Mouse (Mus musculus) intestine, postnatal 0 days (tissue): ENCODE measurements around the gene Sult2a8. TPM values are rescaled to one million over a fixed set of nuclear protein-coding genes. Genes with fewer than 3 reads are reported as not detected.

Experiments
- ATAC-seq: fragments of 200-750 bp; cut with Nextera tagmentation; 2 replicates; pipeline ENCODE4 v1.8.0; 2017; ENCODE audit warnings: mild to moderate bottlenecking, moderate TSS enrichment, moderate library complexity
- H3K27ac ChIP-seq: fragments of 300-500 bp; sonication (generic); 2 replicates; pipeline ENCODE4 v1.5.1; 2014; ENCODE audit warnings: mild to moderate bottlenecking, low read depth, low read length, moderate library complexity
- H3K27me3 ChIP-seq: fragments of 300-500 bp; sonication (generic); replicated peaks from 2 replicates; pipeline ENCODE4 v1.6.1; 2014; ENCODE audit warnings: low read length, mixed read lengths; ENCODE audit not compliant: control insufficient read depth, insufficient read depth
- H3K36me3 ChIP-seq: fragments of 300-500 bp; sonication (generic); 2 replicates; pipeline ENCODE4 v1.6.1; 2014; ENCODE audit warnings: mild to moderate bottlenecking, moderate library complexity; ENCODE audit not compliant: control insufficient read depth, insufficient read depth
- H3K4me1 ChIP-seq: fragments of 300-500 bp; sonication (generic); replicated peaks from 2 replicates; pipeline ENCODE4 v1.6.1; 2014; ENCODE audit warnings: antibody characterized with exemption, low read length, mixed read lengths; ENCODE audit not compliant: control insufficient read depth, insufficient read depth
- H3K4me2 ChIP-seq: fragments of 300-500 bp; sonication (generic); replicated peaks from 2 replicates; pipeline ENCODE4 v1.6.1; 2014; ENCODE audit warnings: low read depth, mild to moderate bottlenecking, moderate library complexity
- H3K4me3 ChIP-seq: fragments of 300-500 bp; sonication (generic); 2 replicates; pipeline ENCODE4 v1.5.1; 2014; ENCODE audit warnings: low read depth, low read length
- H3K9ac ChIP-seq: fragments of 300-500 bp; sonication (generic); 2 replicates; pipeline ENCODE4 v1.6.1; 2014; ENCODE audit warnings: mild to moderate bottlenecking, low read depth, low read length
- H3K9me3 ChIP-seq: fragments of 300-500 bp; sonication (generic); 2 replicates; pipeline ENCODE4 v1.6.1; 2016; ENCODE audit warnings: mixed run types; ENCODE audit not compliant: control insufficient read depth
- CTCF ChIP-seq: sonication (generic); IDR thresholded peaks from 2 replicates; pipeline ENCODE4 v1.5.1; 2016; ENCODE audit warnings: low read depth, mild to moderate bottlenecking, control low read depth, antibody characterized with exemption, moderate library complexity
- polyA plus RNA-seq: library from polyadenylated mRNA; unstranded; fragments of >200 nt; fragmentation: Nextera tagmentation; extraction: Ambion mirVana; gene quantifications from 2 replicates; pipeline ENCODE4 v1.2.1, GENCODE M21; 2015

Gene Sult2a8
- polyA plus RNA-seq, 1 experiment from 2014 or later = not detected

GRCm38 (mm10) chr7:14396462-14396861 is 50.1 kb downstream of the Sult2a8 start:
- TF ChIP-seq CTCF = no peak
- Histone ChIP-seq H3K27me3 (no peaks in the 10 kb centered on the region), H3K27ac (no peak overlapping the region), H3K9ac (no peak overlapping the region), H3K4me1 (no peaks in the 10 kb centered on the region), H3K4me3 (no peak overlapping the region), H3K36me3 (no peaks in the 10 kb centered on the region), H3K9me3 (peaks cover 8% of the 10 kb centered on the region; the same call in 1 of the 2 replicates), H3K4me2 (no peak overlapping the region)
- ATAC-seq = no peak

Other genes with a start within 250 kb of the Sult2a8 start
- gene Sult2a6, start 191.9 kb downstream of the Sult2a8 start, polyA plus RNA-seq = not detected in 2 replicates
- not detected in 2 replicates for gene Obox8, start 113.2 kb downstream of the Sult2a8 start, polyA plus RNA-seq
- gene Sult2a7, start 47.5 kb upstream of the Sult2a8 start, polyA plus RNA-seq = not detected in 2 replicates
- 0.01 TPM in 1 of 2 replicates, not detected in the other for gene Vmn1r90, start 116.7 kb upstream of the Sult2a8 start, polyA plus RNA-seq
- not detected in 2 replicates for gene Obox7, start 212.7 kb upstream of the Sult2a8 start, polyA plus RNA-seq